Mouse (Mus musculus) stomach, embryonic 16.5 days (tissue): ENCODE measurements around the gene Gm28230. TPM values are rescaled to one million over a fixed set of nuclear protein-coding genes. Genes with fewer than 3 reads are reported as not detected.

Source experiments
- ATAC-seq: fragments of 200-750 bp; cut with Nextera tagmentation; 2 replicates; pipeline ENCODE4 v1.8.0; 2017; ENCODE audit warnings: moderate number of reproducible peaks, moderate TSS enrichment; ENCODE audit not compliant: insufficient read depth, low FRiP score
- H3K27ac ChIP-seq: fragments of 300-500 bp; sonication (generic); 2 replicates; pipeline ENCODE4 v1.5.1; 2014; ENCODE audit warnings: low read length
- H3K27me3 ChIP-seq: fragments of 300-500 bp; sonication (generic); 2 replicates; pipeline ENCODE4 v1.6.1; 2014; ENCODE audit warnings: low read length, control low read depth, mixed read lengths; ENCODE audit not compliant: control insufficient read depth, insufficient read depth
- H3K36me3 ChIP-seq: fragments of 300-500 bp; sonication (generic); 2 replicates; pipeline ENCODE4 v1.6.1; 2014; ENCODE audit warnings: low read length; ENCODE audit not compliant: control insufficient read depth, insufficient read depth
- H3K4me1 ChIP-seq: fragments of 300-500 bp; sonication (generic); 2 replicates; pipeline ENCODE4 v1.6.1; 2014; ENCODE audit warnings: low read length, control low read depth, mixed read lengths; ENCODE audit not compliant: control insufficient read depth, insufficient read depth
- H3K4me2 ChIP-seq: fragments of 300-500 bp; sonication (generic); 2 replicates; pipeline ENCODE4 v1.6.1; 2014; ENCODE audit warnings: low read depth, low read length, mixed read lengths
- H3K4me3 ChIP-seq: fragments of 300-500 bp; sonication (generic); replicated peaks from 2 replicates; pipeline ENCODE4 v1.5.1; 2014; ENCODE audit warnings: mild to moderate bottlenecking, low read length
- H3K9ac ChIP-seq: fragments of 300-500 bp; sonication (generic); 2 replicates; pipeline ENCODE4 v1.6.1; 2014; ENCODE audit warnings: low read length
- H3K9me3 ChIP-seq: fragments of 300-500 bp; sonication (generic); replicated peaks from 2 replicates; pipeline ENCODE4 v1.6.1; 2016; ENCODE audit warnings: low read length, control low read depth; ENCODE audit not compliant: control insufficient read depth
- WGBS: fragments of 180-500 bp; shearing (Covaris S2); extraction: QIAGEN DNeasy Blood & Tissue Kit; methylation state at CpG from one replicate; pipeline ENCODE4 v1.1.7; 2014; 5-methylcytosine and 5-hydroxymethylcytosine counted together
- polyA plus RNA-seq: library from polyadenylated mRNA; unstranded; fragments of >200 nt; fragmentation: Nextera tagmentation; extraction: Ambion mirVana; gene quantifications from 2 replicates; pipeline ENCODE4 v1.2.1, GENCODE M21; 2015

The Gm28230 gene
- polyA plus RNA-seq, 1 experiment from 2014 or later: 0.13 TPM

DNA sequence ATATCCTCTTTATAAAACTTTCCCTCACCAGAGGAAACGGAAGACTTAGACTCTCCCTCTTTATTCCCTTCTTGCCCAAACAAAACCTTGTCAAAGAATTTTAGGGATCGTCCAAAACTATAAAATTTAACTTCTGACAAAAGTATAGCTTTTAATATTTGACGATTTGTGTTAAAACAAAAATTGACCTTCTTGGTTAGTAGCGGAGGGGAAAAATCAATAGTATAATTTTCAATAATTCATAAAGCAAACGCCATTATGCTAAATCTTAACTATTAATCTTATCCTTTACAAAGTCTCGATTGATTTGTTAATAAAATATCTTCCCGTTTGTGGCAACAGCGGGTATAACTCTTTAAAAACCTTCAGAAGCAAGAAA is 36.2 kb upstream of the Gm28230 start:
- no peaks in the 10 kb centered on the region; the same call in 1 of the 2 replicates for H3K4me1 ChIP-seq
- 8% methylated on average over 8 of the region's 8 CpGs for WGBS
- H3K27ac ChIP-seq: no peak overlapping the region
- no peak overlapping the region for H3K9ac ChIP-seq
- H3K9me3 ChIP-seq: no peaks in the 10 kb centered on the region
- H3K36me3 ChIP-seq: no peaks in the 10 kb centered on the region
- peaks cover 86% of the 10 kb centered on the region for H3K27me3 ChIP-seq
- ATAC-seq: no peak
- no peak overlapping the region for H3K4me2 ChIP-seq
- no peak overlapping the region for H3K4me3 ChIP-seq

DNA sequence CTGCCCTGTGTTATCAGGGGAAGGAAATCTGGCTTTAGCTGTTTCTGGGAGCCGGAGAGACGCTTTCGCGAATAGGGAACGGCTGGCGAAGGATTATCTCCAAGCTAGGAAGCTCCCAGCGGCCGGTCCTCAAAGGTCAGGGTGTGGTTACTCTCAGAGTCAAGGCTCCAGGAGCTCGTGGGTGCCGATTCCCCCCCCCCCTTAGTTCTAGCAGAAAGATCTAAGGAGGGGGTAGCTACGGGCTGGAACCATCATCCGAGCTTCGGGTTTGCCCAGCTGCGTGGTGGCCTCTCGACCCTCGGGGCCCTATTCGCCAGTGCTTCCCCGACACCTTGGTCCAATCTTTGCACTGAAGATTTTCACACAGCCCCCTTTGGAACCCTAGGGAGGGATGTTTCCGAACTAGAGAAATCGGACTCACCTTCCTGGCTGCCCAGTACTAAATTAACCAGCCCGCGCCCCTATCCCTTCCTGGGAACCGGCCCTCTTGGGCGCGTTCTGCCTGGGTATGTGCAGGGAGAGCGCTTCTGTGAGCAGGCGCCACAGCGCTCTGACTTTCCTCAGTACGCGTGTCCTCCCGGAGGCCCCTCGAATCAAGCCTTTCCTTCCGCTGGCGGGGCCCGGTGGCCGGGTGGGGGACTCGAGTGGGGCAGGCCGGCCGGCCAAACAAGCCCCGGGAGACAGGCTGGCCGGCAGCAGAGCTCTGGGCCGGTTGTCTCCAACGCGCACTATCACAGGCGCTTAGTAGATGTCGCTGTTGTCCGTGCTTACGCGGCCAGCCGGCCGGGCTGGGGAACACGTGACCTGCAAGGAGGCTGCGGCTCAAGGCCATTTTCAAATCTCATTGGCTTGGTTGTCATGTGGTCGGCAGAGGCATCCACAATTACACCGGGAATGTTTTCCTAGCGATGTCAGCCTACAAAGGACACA is 35.2 kb upstream of the Gm28230 start, which contains the start of gene Hoxd10:
TSS of gene Hoxd10 (plus strand) at position 903 of the 930 bp plus-strand sequence.
- ATAC-seq: peak; percentile 75; the same call in 1 of the 2 replicates
- H3K27ac ChIP-seq: no peak within 1 kb of the TSS
- H3K9me3 ChIP-seq: no peaks in the 10 kb centered on the region
- H3K9ac ChIP-seq: no peak within 1 kb of the TSS
- no peaks in the 10 kb centered on the region for H3K36me3 ChIP-seq
- H3K4me2 ChIP-seq: peak within 1 kb of the TSS; percentile 23; the same call in 1 of the 2 replicates
- peak within 1 kb of the TSS; percentile 21; the same call in 1 of the 2 replicates for H3K4me3 ChIP-seq
- H3K27me3 ChIP-seq: peaks cover 91% of the 10 kb centered on the region
- H3K4me1 ChIP-seq: no peaks in the 10 kb centered on the region; the same call in 1 of the 2 replicates
- 1% methylated on average over 56 of the region's 56 CpGs for WGBS

DNA sequence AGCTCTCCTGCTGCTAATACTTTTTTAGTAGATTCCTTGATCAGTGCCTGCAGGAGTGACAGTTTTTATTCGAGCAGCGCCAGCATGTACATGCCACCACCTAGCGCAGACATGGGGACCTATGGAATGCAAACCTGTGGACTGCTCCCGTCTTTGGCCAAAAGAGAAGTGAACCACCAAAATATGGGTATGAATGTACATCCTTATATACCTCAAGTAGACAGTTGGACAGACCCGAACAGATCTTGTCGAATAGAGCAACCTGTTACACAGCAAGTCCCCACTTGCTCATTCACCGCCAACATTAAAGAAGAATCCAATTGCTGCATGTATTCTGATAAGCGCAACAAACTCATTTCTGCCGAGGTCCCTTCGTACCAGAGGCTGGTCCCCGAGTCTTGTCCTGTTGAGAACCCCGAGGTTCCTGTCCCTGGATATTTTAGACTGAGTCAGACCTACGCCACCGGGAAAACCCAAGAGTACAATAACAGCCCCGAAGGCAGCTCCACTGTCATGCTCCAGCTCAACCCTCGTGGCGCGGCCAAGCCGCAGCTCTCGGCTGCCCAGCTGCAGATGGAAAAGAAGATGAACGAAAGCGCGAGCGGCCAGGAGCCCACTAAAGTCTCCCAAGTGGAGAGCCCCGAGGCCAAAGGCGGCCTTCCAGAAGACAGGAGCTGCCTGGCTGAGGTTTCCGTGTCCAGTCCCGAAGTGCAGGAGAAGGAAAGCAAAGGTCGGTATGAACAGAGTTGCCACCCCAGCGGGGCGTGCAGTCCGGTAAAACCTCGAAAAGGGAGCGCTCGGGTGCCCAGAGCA is 34.3 kb upstream of the Gm28230 start:
- no peaks in the 10 kb centered on the region for H3K9me3 ChIP-seq
- H3K9ac ChIP-seq: no peak overlapping the region
- WGBS: 5% methylated on average over 35 of the region's 35 CpGs
- H3K27ac ChIP-seq: no peak overlapping the region
- H3K4me2 ChIP-seq: no peak overlapping the region
- H3K27me3 ChIP-seq: peaks cover 91% of the 10 kb centered on the region
- ATAC-seq: no peak
- H3K4me1 ChIP-seq: no peaks in the 10 kb centered on the region; the same call in 1 of the 2 replicates
- H3K4me3 ChIP-seq: 0 out of 2 replicates have a peak overlapping the region, but pooled peaks have one; percentile 21
- H3K36me3 ChIP-seq: no peaks in the 10 kb centered on the region

DNA sequence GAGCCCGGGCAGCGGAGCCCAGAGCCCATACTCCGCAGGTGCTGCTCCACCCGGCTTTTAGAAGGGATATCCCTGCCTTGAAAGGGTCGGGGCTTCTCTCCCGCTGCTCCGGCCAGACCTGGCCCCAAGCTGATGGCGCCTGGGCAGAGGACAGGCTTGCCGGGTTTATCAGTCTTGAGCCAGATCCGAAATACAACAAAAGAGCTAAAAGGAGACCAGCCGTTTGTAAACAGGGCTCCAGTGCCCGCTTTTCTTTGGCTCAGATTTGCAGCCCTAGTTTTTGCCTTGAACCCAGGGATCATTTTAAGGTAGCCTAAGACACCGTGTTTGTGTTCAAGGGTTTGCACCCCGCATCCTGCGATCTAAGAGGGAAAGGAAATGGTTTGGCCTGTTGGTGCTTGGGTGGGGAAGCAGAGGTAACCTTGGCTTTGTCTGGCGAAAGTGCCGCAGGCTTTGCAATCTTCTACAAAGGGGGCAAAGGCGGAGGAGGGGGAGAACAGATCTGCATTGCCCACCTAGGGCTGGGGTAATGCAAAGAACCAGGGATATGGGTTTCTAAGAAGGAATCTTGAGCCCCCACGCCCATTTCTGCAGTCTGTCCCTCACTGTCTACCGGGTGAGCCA is 33.6 kb upstream of the Gm28230 start:
- no peaks in the 10 kb centered on the region for H3K36me3 ChIP-seq
- no peak overlapping the region for H3K9ac ChIP-seq
- no peaks in the 10 kb centered on the region for H3K9me3 ChIP-seq
- no peak overlapping the region for H3K27ac ChIP-seq
- ATAC-seq: no peak
- no peak overlapping the region for H3K4me3 ChIP-seq
- H3K27me3 ChIP-seq: peaks cover 91% of the 10 kb centered on the region
- H3K4me2 ChIP-seq: no peak overlapping the region
- H3K4me1 ChIP-seq: peaks cover 3% of the 10 kb centered on the region
- WGBS: under 1% methylated on average over 20 of the region's 20 CpGs

DNA sequence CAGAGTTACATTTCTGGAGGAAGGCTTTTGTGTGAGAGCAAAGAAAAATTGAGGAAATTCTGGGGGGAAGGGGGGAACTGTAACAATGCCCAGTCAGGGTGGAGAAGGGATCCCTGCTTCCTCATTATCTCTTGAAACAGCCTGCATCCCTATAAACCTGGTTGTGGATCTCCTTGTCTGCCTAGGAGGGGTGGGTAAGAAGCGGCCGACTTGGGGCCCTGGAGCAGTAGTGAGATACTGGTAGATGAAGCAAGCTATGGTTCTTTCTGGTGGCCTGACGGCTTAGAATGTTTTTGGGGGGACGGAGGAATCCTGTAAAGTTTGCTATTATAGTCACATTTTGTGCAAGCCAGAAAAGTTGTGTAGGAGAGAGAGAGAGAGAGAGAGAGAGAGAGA is 33.1 kb upstream of the Gm28230 start:
- Histone ChIP-seq H3K9ac (no peak overlapping the region), H3K4me2 (no peak overlapping the region), H3K27me3 (peaks cover 92% of the 10 kb centered on the region), H3K9me3 (no peaks in the 10 kb centered on the region), H3K4me1 (peaks cover 6% of the 10 kb centered on the region), H3K4me3 (no peak overlapping the region), H3K27ac (no peak overlapping the region), H3K36me3 (no peaks in the 10 kb centered on the region)
- WGBS: 18% methylated on average over 4 of the region's 4 CpGs
- ATAC-seq: no peak

DNA sequence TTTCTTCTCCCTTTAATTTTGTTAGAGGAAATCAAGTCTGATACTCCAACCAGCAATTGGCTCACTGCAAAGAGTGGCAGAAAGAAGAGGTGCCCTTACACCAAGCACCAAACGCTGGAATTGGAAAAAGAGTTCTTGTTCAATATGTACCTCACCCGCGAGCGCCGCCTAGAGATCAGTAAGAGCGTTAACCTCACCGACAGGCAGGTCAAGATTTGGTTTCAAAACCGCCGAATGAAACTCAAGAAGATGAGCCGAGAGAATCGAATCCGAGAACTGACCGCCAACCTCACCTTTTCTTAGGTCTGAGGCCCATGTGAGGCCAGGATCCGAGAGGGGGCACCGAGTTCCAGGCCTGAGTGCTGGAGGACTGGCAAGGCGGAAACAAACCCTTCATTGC is 32.5 kb upstream of the Gm28230 start:
- no peak overlapping the region for H3K4me3 ChIP-seq
- no peak overlapping the region for H3K27ac ChIP-seq
- no peak overlapping the region for H3K4me2 ChIP-seq
- ATAC-seq: no peak
- no peak overlapping the region for H3K9ac ChIP-seq
- no peaks in the 10 kb centered on the region for H3K36me3 ChIP-seq
- WGBS: 4% methylated on average over 16 of the region's 16 CpGs
- H3K27me3 ChIP-seq: peaks cover 93% of the 10 kb centered on the region
- peaks cover 6% of the 10 kb centered on the region for H3K4me1 ChIP-seq
- no peaks in the 10 kb centered on the region for H3K9me3 ChIP-seq

DNA sequence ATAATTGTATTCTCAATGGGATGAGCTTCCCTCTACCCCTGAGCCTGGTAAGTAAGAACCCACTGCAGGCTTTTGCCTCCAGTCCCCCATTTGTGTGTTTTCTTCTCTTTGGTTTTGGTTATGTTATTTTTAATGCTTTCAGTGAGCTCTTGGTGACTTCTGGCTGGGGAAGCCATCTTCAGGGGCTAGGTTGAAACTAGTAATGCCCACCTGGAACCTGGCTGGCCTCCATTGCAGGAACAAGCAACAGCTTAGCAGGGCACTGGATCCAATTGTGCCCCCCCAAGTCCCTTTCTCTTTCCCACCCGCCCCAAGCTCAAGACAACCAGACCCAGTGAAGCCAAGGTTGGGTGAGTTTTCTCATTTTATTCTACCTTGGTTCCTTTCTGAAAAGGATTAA is 31.1 kb upstream of the Gm28230 start:
- Histone ChIP-seq H3K4me1 (peaks cover 6% of the 10 kb centered on the region), H3K9me3 (no peaks in the 10 kb centered on the region), H3K4me3 (no peak overlapping the region), H3K36me3 (no peaks in the 10 kb centered on the region), H3K27me3 (peaks cover 96% of the 10 kb centered on the region), H3K4me2 (no peak overlapping the region), H3K9ac (no peak overlapping the region), H3K27ac (no peak overlapping the region)
- WGBS: 9% methylated on average over 1 of the region's 1 CpGs
- no peak for ATAC-seq

DNA sequence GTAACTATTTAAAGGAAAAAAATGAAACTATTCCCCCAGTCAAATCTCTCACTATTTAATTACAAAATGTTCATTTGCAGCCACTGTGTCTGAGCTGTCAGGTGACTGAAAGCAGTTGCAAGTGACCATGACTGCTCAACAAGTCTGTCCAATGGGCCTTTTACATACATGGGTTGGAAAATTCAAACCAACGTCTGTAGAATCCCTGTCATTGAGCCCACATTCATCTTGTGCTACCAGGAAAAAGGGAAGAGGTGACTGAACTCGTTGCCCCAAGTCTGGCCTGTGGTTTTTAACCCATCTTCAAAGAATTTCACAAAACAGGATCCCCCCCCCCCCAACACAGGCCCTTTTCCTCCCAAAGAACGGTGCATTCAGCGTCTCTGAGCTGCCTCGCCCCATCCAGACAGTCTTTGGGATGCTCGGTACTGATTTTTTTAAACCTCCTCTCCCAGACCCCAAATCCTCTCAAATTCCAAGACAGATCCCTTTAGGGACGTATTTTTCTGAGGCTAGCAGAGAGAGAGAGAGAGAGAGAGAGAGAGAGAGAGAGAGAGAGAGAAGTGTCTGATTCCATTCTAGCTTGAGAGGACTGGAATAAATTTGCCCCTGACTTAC is 30.6 kb upstream of the Gm28230 start:
- Histone ChIP-seq H3K9ac (no peak overlapping the region), H3K27ac (no peak overlapping the region), H3K9me3 (no peaks in the 10 kb centered on the region), H3K4me3 (no peak overlapping the region), H3K4me2 (no peak overlapping the region), H3K27me3 (peaks cover 99% of the 10 kb centered on the region), H3K36me3 (no peaks in the 10 kb centered on the region), H3K4me1 (peaks cover 6% of the 10 kb centered on the region)
- WGBS: 7% methylated on average over 7 of the region's 7 CpGs
- ATAC-seq: no peak
